Mouse (Mus musculus): ENCODE results near the gene Peli1. TPM values are rescaled to one million over a fixed set of nuclear protein-coding genes. Genes with fewer than 3 reads are reported as not detected.

Gene Peli1
- 1.3 and 1.4 TPM in 2 replicates for polyA plus RNA-seq (2012)

DNA sequence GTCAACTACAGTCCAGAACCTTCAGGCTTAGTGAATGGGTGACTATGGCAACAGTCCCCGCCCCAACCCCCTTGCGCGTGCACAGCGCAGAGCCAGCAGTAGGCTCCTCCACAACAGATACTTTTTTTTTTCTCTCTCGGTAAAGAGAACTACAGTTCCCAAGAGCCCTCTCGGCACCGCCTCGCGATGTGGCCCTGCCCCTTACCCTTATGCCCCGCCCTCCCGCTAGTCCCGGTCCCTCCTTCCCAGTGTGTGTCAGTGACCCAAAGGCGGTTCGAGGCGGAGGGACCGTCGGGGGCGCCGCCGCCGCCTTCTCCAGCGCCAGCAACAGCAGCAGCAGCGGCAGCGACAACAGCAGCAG, at the start of gene Peli1:
Peli1 (plus strand) TSS at position 225 of the 361 bp plus-strand sequence.
- Histone ChIP-seq H3K9me3 (ENCODE audit: control insufficient read depth, low read length) (no peaks in the 10 kb centered on the region), H3K4me1 (ENCODE audit: control insufficient read depth) (peaks cover 31% of the 10 kb centered on the region), H3K36me3 (ENCODE audit: control insufficient read depth) (peaks cover 6% of the 10 kb centered on the region), H3K27me3 (ENCODE audit: control insufficient read depth) (peaks cover 12% of the 10 kb centered on the region; the same call in 1 of the 2 replicates), H3K4me3 (replicated peaks) (peak within 1 kb of the TSS; percentile 96)
- TF ChIP-seq GATA1 (IDR thresholded peaks at IDR 0.05; ENCODE audit: low read length) (no peak), TAL1 (IDR thresholded peaks at IDR 0.05; ENCODE audit: low read length) (no peak)

DNA sequence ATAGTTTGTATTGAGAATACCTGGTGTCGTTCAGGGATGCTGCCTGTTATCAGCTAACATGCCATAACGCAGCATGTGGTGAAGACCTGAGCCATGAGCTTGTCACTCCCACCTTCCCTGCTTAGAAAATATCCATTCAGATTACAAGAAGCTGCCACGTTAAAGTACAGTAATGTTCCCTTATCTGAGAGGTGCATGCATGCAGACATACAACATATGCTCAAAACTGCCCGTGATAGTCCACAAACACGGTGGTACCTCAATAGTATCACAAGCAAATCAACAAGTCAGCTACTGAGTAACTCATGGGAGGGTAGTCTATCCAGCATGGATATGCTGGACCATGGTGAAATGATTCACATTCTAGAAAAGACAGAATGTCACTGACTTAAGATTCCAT, 48.5 kb upstream of the Peli1 start:
- Histone ChIP-seq H3K4me1 (ENCODE audit: control insufficient read depth) (peaks cover 4% of the 10 kb centered on the region; the same call in 1 of the 2 replicates), H3K36me3 (ENCODE audit: control insufficient read depth) (no peaks in the 10 kb centered on the region), H3K4me3 (replicated peaks) (no peak overlapping the region), H3K27me3 (ENCODE audit: control insufficient read depth) (peaks cover 6% of the 10 kb centered on the region; the same call in 1 of the 2 replicates), H3K9me3 (ENCODE audit: control insufficient read depth, low read length) (no peaks in the 10 kb centered on the region)
- TF ChIP-seq GATA1 (IDR thresholded peaks at IDR 0.05; ENCODE audit: low read length) = no peak
- TF ChIP-seq TAL1 (IDR thresholded peaks at IDR 0.05; ENCODE audit: low read length) = no peak

DNA sequence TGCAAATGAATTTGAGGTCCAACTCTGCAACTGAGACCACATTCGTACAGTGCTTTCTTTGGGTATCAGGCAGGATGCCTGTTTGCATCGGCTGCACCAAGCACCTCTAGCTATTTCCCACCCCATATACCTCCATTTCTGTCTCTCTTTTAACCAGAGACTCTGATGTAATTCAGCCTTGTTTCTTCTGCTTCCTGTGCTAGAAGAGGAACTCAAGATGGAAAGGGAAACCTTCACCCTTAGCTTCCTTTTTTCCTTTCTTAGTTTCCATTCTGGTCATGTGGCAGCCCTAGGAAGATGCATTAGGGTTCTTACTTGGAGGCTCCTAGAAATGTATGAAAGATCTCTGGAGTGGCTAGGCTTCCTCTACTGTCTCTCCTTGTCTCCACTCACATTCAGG, 44.9 kb upstream of the Peli1 start:
- Histone ChIP-seq H3K36me3 (ENCODE audit: control insufficient read depth) (no peaks in the 10 kb centered on the region), H3K4me3 (replicated peaks) (no peak overlapping the region), H3K9me3 (ENCODE audit: control insufficient read depth, low read length) (no peaks in the 10 kb centered on the region), H3K4me1 (ENCODE audit: control insufficient read depth) (peaks cover 4% of the 10 kb centered on the region; the same call in 1 of the 2 replicates), H3K27me3 (ENCODE audit: control insufficient read depth) (peaks cover 6% of the 10 kb centered on the region; the same call in 1 of the 2 replicates)
- TF ChIP-seq TAL1 (IDR thresholded peaks at IDR 0.05; ENCODE audit: low read length) (no peak), GATA1 (IDR thresholded peaks at IDR 0.05; ENCODE audit: low read length) (no peak)

DNA sequence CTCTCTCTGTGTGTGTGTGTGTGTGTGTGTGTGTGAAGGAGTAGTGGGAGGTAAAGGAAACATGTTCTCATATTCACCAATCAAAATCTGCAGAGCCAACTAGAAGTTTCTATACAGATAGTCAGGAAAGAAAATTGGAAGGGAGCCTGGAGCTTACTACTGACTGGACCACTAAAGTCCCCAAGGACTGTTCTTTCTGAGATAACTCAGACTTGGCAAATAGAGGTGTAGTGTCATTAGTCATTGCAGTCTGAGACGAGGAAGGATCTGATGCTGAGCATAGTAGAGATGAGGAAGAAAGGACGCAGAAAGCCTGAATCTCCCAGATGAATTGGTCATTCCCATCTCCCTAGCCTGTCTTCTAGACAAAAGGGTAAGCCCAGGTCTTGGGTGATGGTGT, 43.2 kb upstream of the Peli1 start:
- Histone ChIP-seq H3K36me3 (ENCODE audit: control insufficient read depth) (no peaks in the 10 kb centered on the region), H3K9me3 (ENCODE audit: control insufficient read depth, low read length) (no peaks in the 10 kb centered on the region), H3K4me3 (replicated peaks) (no peak overlapping the region), H3K4me1 (ENCODE audit: control insufficient read depth) (peaks cover 2% of the 10 kb centered on the region; the same call in 1 of the 2 replicates), H3K27me3 (ENCODE audit: control insufficient read depth) (peaks cover 6% of the 10 kb centered on the region; the same call in 1 of the 2 replicates)
- no peak for TF ChIP-seq GATA1 (IDR thresholded peaks at IDR 0.05; ENCODE audit: low read length)
- no peak for TF ChIP-seq TAL1 (IDR thresholded peaks at IDR 0.05; ENCODE audit: low read length)

DNA sequence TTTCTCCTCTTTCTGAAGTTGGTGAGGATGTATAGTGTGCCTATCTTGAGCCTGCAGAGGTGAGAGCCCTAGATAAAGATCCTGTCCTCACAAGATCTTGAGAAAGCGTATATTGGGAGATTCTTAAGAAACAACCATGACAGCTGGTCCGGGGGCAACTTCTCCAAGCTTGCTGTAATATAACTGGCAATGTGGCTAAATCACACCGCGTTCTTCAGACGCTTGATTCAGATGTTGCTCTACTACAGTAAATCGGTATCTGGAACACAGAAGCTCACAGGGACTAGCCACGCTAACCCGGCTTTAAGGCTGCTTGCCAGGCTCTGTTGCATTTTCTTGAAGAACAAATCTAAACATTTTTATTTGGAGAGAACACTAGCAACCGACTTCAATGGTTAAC, 39.4 kb upstream of the Peli1 start:
- Histone ChIP-seq H3K36me3 (ENCODE audit: control insufficient read depth) (no peaks in the 10 kb centered on the region), H3K9me3 (ENCODE audit: control insufficient read depth, low read length) (no peaks in the 10 kb centered on the region), H3K27me3 (ENCODE audit: control insufficient read depth) (no peaks in the 10 kb centered on the region), H3K4me1 (ENCODE audit: control insufficient read depth) (peaks cover 2% of the 10 kb centered on the region; the same call in 1 of the 2 replicates), H3K4me3 (replicated peaks) (no peak overlapping the region)
- TF ChIP-seq GATA1 (IDR thresholded peaks at IDR 0.05; ENCODE audit: low read length) (no peak), TAL1 (IDR thresholded peaks at IDR 0.05; ENCODE audit: low read length) (no peak)

DNA sequence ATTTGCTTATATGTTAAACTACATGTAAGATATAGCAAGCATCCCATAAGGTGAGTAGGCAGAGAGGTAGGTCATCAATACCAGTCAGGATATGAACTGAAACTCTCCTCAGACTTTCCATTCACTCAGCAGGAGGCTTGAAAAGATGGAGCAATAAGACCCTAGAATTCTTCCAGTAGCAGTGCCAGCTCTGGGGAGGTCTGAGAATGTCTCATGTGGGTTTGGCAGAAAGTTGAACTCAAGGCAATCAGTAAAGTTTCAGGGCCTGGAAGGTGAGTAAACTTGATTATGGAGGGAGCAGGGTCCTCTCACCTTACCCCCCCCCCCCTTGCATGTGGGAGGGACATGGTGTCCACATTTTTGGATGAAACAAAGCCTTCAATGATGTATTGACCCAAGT, 36.5 kb upstream of the Peli1 start:
- peaks cover 5% of the 10 kb centered on the region for H3K4me1 ChIP-seq (ENCODE audit: control insufficient read depth)
- no peaks in the 10 kb centered on the region for H3K36me3 ChIP-seq (ENCODE audit: control insufficient read depth)
- no peaks in the 10 kb centered on the region for H3K9me3 ChIP-seq (ENCODE audit: control insufficient read depth, low read length)
- no peak for TF ChIP-seq TAL1 (IDR thresholded peaks at IDR 0.05; ENCODE audit: low read length)
- H3K4me3 ChIP-seq (replicated peaks) = no peak overlapping the region
- no peaks in the 10 kb centered on the region for H3K27me3 ChIP-seq (ENCODE audit: control insufficient read depth)

DNA sequence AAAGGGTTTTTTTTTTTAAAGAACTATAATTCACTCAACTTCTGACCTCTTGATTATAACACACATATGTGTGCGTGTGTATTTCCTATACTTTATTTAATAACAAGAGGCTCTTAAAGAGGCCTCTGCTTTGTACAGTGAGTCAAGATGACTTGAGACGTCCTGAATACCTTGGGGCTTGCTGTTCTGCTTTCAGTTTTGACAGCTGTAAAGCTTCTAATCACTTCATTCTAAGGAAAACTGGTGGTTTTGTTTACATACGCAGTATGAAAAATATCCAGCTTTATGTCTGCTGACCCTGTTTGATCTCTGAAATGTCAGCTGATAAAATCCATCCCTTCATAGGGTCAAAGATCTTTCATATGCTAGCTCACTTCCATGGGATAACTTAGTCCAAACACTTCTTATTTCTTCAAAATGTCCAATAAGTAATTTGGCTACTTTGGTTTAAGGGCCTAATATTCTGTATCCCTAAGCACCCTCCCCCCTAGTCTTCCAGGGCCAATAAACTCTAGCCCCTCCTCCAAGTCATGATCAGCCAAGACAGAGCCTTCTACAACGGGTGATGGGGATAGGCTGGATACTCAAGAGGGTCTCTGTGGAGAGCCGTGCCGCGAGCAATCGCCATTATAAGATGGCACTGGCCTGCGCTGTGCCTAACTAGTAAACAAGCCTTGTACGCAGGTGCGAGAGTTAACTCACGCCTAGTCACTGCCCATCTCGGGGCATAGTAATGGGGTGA, 34.8 kb upstream of the Peli1 start:
- Histone ChIP-seq H3K27me3 (ENCODE audit: control insufficient read depth) (no peaks in the 10 kb centered on the region; the same call in 1 of the 2 replicates), H3K9me3 (ENCODE audit: control insufficient read depth, low read length) (no peaks in the 10 kb centered on the region), H3K36me3 (ENCODE audit: control insufficient read depth) (no peaks in the 10 kb centered on the region), H3K4me1 (ENCODE audit: control insufficient read depth) (peaks cover 5% of the 10 kb centered on the region), H3K4me3 (replicated peaks) (no peak overlapping the region)
- TF ChIP-seq TAL1 (IDR thresholded peaks at IDR 0.05; ENCODE audit: low read length) = no peak
- no peak for TF ChIP-seq GATA1 (IDR thresholded peaks at IDR 0.05; ENCODE audit: low read length)

DNA sequence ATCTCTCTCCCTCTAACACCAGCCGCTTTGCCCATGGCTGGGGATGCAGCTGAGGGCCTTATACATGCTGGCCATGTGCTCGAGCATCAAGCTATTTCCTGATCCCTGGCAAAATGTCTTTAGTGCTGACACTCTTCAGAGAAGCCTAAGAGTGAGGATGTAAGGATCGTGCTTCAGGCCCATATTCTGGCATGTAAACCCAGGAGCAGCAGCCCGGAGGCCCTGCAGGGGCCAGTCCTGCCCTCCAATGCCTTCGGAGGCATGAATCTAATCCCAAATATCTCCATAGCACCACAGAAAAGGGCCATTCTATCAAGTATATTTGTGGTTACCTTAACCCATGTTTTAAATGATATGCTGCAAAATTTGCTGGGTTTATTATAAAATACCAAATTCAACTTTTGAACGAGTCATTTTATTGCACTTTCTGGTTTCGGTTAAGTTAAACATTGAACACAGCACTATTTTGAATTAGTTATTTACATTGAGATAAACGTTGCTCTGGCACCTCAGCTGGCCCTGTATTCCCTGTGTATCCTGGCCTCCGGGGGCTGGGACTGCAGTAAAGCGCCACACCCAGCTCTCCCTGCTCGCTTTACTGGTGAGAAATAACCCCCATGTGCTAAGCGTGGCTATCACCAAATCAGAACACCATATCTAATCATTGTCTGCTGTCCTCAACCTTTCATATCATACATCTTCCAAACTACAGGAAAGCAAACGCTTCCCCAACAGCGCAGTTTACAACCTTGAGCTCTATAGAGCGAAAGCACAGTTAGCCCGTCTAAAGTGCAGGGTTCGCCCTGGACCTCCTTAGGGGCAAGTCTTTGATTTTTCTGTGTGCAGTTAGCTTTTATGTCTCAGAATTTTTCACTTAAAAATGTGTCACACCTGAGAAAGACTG, 33.3 kb upstream of the Peli1 start:
- Histone ChIP-seq H3K4me3 (replicated peaks) (no peak overlapping the region), H3K36me3 (ENCODE audit: control insufficient read depth) (no peaks in the 10 kb centered on the region), H3K4me1 (ENCODE audit: control insufficient read depth) (peaks cover 3% of the 10 kb centered on the region), H3K9me3 (ENCODE audit: control insufficient read depth, low read length) (no peaks in the 10 kb centered on the region), H3K27me3 (ENCODE audit: control insufficient read depth) (no peaks in the 10 kb centered on the region; the same call in 1 of the 2 replicates)
- TF ChIP-seq GATA1 (IDR thresholded peaks at IDR 0.05; ENCODE audit: low read length) (no peak), TAL1 (IDR thresholded peaks at IDR 0.05; ENCODE audit: low read length) (no peak)

DNA sequence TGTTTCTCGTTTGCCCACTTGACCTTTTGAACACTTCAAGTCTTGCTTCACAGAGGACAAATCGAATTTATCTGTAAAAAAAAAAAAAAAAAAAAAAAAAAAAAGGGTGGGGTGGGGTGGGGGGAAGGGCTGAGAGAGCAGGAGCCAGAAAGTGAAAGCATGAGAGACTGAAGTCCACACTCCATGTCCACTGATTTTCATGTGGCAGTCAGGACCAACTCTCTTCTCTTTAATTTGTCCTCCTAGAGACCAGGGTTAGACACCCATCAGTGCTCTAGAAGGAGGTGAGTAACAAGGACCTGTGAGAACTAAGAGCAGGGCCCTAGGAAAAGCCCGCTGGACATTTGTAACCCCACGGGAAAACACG, 32.7 kb upstream of the Peli1 start:
- TF ChIP-seq TAL1 (IDR thresholded peaks at IDR 0.05; ENCODE audit: low read length) (no peak), GATA1 (IDR thresholded peaks at IDR 0.05; ENCODE audit: low read length) (no peak)
- Histone ChIP-seq H3K27me3 (ENCODE audit: control insufficient read depth) (no peaks in the 10 kb centered on the region; the same call in 1 of the 2 replicates), H3K9me3 (ENCODE audit: control insufficient read depth, low read length) (no peaks in the 10 kb centered on the region), H3K36me3 (ENCODE audit: control insufficient read depth) (no peaks in the 10 kb centered on the region), H3K4me3 (replicated peaks) (no peak overlapping the region), H3K4me1 (ENCODE audit: control insufficient read depth) (peaks cover 3% of the 10 kb centered on the region)

All from erythroblast, embryonic 14.5 days (primary cell).